Mouse (Mus musculus) forebrain, embryonic 12.5 days (tissue): ENCODE results near the gene Eva1b. TPM values are rescaled to one million over a fixed set of nuclear protein-coding genes. Genes with fewer than 3 reads are reported as not detected.

Source experiments
- ATAC-seq: fragments of 200-750 bp; cut with Nextera tagmentation; 2 replicates; pipeline ENCODE4 v1.8.0; 2017; ENCODE audit warnings: moderate TSS enrichment; ENCODE audit not compliant: low FRiP score
- H3K27ac ChIP-seq: fragments of 300-500 bp; sonication (generic); 2 replicates; pipeline ENCODE4 v1.5.1; 2016; ENCODE audit warnings: mild to moderate bottlenecking
- H3K27me3 ChIP-seq: fragments of 300-500 bp; sonication (generic); 2 replicates; pipeline ENCODE4 v1.6.1; 2016; ENCODE audit warnings: mild to moderate bottlenecking
- H3K36me3 ChIP-seq: fragments of 300-500 bp; sonication (generic); replicated peaks from 2 replicates; pipeline ENCODE4 v1.6.1; 2016; ENCODE audit warnings: mild to moderate bottlenecking
- H3K4me1 ChIP-seq: fragments of 300-500 bp; sonication (generic); 2 replicates; pipeline ENCODE4 v1.6.1; 2016
- H3K4me2 ChIP-seq: fragments of 300-500 bp; sonication (generic); 2 replicates; pipeline ENCODE4 v1.6.1; 2016; ENCODE audit warnings: mild to moderate bottlenecking, moderate library complexity
- H3K4me3 ChIP-seq: fragments of 300-500 bp; sonication (generic); replicated peaks from 2 replicates; pipeline ENCODE4 v1.5.1; 2016; ENCODE audit warnings: mild to moderate bottlenecking
- H3K9ac ChIP-seq: fragments of 300-500 bp; sonication (generic); 2 replicates; pipeline ENCODE4 v1.6.1; 2016; ENCODE audit warnings: mild to moderate bottlenecking
- H3K9me3 ChIP-seq: fragments of 300-500 bp; sonication (generic); 2 replicates; pipeline ENCODE4 v1.6.1; 2016
- WGBS: fragments of 180-500 bp; shearing (Covaris S2); methylation state at CpG from one replicate; pipeline ENCODE4 v1.1.7; 2016; 5-methylcytosine and 5-hydroxymethylcytosine counted together
- polyA plus RNA-seq: library from polyadenylated mRNA; unstranded; fragments of >200 nt; fragmentation: Nextera tagmentation; extraction: Ambion mirVana; gene quantifications from 2 replicates; pipeline ENCODE4 v1.2.1, GENCODE M21; 2016

Eva1b gene
- polyA plus RNA-seq, 1 experiment from 2014 or later, result 15.9 TPM

DNA sequence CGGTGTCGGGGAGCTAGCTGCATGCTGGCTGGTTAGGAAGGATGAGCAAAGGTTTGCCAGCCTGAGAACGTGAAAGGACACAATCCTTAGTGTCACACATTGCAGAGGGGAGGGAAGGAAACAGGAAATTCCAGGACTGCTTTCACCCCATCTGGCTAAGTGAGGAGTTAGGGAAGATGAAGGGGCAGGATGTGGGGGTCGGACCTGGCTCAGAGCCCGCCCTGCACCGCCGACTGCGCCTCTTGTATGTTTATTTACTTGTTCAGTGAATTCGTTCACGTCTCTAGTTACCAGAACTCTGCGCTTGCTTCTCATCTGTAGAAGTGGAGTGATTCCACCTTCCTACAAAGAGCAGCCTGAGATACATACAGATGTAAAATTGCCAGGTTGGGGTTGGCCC, 17.0 kb upstream of the Eva1b start:
- no peak overlapping the region for H3K4me3 ChIP-seq
- peak overlapping the region; percentile 2; the same call in 1 of the 2 replicates for H3K27ac ChIP-seq
- peaks cover 66% of the 10 kb centered on the region for H3K36me3 ChIP-seq

DNA sequence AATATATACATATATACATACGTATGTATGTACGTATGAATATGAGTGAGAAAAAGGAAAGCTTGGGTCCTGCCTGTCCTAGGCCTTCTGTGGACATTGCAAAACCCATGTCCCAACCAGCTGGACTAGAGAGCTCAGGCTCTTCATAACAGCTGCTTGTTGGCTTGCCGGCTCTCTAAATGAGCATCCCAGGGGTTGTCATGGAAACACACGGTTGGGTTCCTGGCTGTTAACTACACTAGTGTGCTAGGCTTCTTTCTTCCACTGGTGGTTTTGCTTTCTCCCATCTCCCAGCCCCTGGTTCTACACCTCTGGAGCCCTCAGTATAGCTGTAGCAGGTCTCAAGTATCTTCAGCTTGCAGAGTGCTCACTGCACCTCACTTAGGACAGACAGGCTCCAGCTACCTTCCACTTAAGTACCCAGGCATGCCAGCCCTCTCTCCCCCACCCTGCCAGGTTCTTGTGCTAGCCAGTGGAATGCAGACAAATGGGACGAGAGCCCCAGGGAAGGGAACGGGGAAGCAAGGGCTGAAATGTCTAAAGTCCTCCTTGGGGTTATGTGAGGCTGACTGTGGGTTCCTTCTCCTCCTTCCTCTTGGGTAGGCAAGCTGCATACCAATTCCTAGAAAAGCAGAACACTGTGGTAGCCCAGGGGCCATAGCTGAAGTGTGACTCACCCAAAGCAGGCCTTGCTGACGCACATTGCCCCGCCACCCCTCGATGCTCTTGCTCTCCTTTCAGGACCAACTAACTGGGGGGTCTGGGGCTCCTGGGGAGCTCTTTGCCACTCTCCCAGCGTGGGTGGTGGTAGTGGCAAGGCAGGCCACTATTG, 16.0 kb upstream of the Eva1b start:
- no peak overlapping the region for H3K9ac ChIP-seq
- ATAC-seq, result 0 out of 2 replicates have a peak, but pooled peaks have one; percentile 61
- H3K9me3 ChIP-seq, result no peaks in the 10 kb centered on the region
- H3K36me3 ChIP-seq, result peaks cover 65% of the 10 kb centered on the region
- H3K27ac ChIP-seq, result 0 out of 2 replicates have a peak overlapping the region, but pooled peaks have one; percentile 3
- WGBS, result 61% methylated on average over 10 of the region's 10 CpGs
- H3K4me1 ChIP-seq, result peaks cover 16% of the 10 kb centered on the region
- no peak overlapping the region for H3K4me3 ChIP-seq
- no peak overlapping the region for H3K4me2 ChIP-seq
- no peaks in the 10 kb centered on the region for H3K27me3 ChIP-seq

More for the DNA sequence above, 17.0 kb upstream of the Eva1b start:
- peaks cover 16% of the 10 kb centered on the region for H3K4me1 ChIP-seq
- no peaks in the 10 kb centered on the region for H3K9me3 ChIP-seq
- H3K27me3 ChIP-seq, result no peaks in the 10 kb centered on the region
- 90% methylated on average over 11 of the region's 11 CpGs for WGBS
- ATAC-seq, result no peak
- no peak overlapping the region for H3K4me2 ChIP-seq
- no peak overlapping the region for H3K9ac ChIP-seq

DNA sequence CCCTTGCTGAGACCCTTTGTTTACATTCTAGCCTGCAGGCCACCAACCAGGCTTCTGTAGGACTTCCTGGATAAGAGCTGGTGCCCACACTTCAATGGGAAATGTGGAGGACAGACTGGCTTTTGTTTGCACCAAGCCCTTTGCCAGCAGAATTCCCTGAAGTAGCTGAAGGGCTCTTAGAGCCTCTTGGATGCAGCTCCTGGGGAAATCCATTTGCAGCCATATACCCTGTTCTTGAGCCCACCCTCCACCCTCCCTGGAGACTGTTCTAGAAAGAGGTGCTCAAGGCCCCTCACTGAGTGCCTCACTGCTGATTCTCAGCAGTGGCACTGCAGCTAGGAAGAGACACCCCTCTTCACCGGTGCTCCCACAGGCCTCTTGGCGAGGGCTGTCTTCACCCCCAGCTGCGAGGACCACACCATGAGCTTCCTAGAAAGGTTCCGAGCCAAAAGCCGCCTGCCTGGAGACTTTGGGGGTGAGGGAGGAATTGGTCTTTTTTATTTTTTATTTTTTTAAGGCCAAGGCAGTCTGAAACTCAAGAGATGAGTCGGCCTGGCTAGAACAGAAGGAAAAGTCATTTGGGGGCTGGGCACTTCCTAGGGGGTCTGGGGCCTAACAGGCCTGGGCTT, 14.8 kb upstream of the Eva1b start:
- H3K27ac ChIP-seq, result 0 out of 2 replicates have a peak overlapping the region, but pooled peaks have one; percentile 25
- 82% methylated on average over 6 of the region's 6 CpGs for WGBS

DNA sequence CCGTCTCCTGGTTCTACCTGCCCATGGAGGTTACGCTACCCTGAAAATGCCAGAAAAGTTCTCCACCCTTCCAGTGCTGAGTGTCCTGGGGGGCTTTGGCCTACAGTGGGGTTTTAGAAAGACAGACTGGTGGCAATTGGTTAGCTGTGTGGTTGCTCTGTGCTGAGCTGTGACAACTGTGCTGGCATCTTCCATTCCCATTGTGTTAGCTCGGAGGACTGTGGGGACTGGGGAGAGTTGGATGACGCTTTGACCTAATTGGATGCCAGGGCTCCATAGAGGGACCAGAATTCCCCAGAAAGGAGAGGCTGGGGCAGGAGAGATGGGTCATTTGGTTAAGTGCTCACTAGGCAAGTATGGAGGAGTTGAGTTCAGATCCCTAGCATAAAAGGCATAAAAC, 13.3 kb upstream of the Eva1b start:
- no peak for ATAC-seq
- Histone ChIP-seq H3K27me3 (no peaks in the 10 kb centered on the region), H3K36me3 (peaks cover 70% of the 10 kb centered on the region), H3K4me2 (no peak overlapping the region), H3K9ac (no peak overlapping the region), H3K4me1 (peaks cover 16% of the 10 kb centered on the region), H3K4me3 (no peak overlapping the region), H3K9me3 (no peaks in the 10 kb centered on the region), H3K27ac (no peak overlapping the region)
- WGBS, result 96% methylated on average over 4 of the region's 4 CpGs

More for the DNA sequence above, 14.8 kb upstream of the Eva1b start:
- Histone ChIP-seq H3K4me2 (no peak overlapping the region), H3K9me3 (no peaks in the 10 kb centered on the region), H3K4me1 (peaks cover 16% of the 10 kb centered on the region), H3K27me3 (no peaks in the 10 kb centered on the region), H3K4me3 (no peak overlapping the region), H3K36me3 (peaks cover 70% of the 10 kb centered on the region), H3K9ac (no peak overlapping the region)
- no peak for ATAC-seq

DNA sequence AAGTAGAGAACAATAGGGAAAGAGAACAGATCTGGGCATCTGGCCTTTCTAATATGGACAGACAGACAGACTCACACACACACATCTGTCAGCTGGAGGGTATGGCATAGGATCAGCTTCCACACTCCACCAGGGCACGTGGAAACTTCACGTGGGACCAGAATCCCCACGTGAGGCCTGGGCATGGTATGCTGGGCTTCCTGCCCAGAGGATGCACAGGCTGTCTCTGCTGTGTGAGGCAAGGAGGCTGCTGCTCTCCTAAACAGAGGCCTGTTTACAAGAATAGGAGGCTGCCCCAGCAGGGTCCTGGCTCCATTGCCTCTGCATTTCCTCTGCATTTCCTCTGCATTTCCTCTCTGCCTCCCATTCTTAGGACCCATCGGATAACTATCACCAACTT, 12.9 kb upstream of the Eva1b start:
- no peak overlapping the region for H3K4me3 ChIP-seq
- H3K9ac ChIP-seq, result no peak overlapping the region
- H3K4me2 ChIP-seq, result no peak overlapping the region
- peaks cover 71% of the 10 kb centered on the region for H3K36me3 ChIP-seq
- H3K27me3 ChIP-seq, result no peaks in the 10 kb centered on the region
- H3K9me3 ChIP-seq, result no peaks in the 10 kb centered on the region
- H3K27ac ChIP-seq, result no peak overlapping the region
- no peak for ATAC-seq
- 90% methylated on average over 4 of the region's 4 CpGs for WGBS
- H3K4me1 ChIP-seq, result peaks cover 16% of the 10 kb centered on the region

DNA sequence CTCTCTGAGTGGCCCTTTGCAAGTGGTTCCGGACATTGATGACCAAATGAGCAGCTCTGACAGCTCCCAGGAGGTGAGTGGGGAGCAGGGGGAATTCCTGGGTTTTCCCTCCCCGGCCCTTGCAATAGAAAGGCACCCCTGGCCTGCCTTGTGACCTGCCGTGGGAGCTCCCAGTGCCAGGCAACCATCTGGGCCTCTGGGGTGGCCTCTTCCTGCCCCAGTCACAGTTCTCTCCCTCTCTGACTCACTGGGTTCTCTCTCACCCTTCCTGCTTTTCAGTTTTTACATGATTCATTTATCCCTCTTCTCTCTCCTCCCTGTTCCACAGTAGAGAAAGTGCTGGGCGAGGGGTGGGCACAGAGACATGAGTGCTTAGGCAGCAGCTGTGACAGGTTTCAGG, 9.8 kb upstream of the Eva1b start:
- H3K27ac ChIP-seq, result no peak overlapping the region
- peaks cover 73% of the 10 kb centered on the region for H3K36me3 ChIP-seq
- no peak overlapping the region for H3K9ac ChIP-seq
- H3K9me3 ChIP-seq, result no peaks in the 10 kb centered on the region
- no peaks in the 10 kb centered on the region for H3K27me3 ChIP-seq
- no peaks in the 10 kb centered on the region for H3K4me1 ChIP-seq
- 91% methylated on average over 4 of the region's 4 CpGs for WGBS
- no peak for ATAC-seq
- no peak overlapping the region for H3K4me2 ChIP-seq
- H3K4me3 ChIP-seq, result no peak overlapping the region

DNA sequence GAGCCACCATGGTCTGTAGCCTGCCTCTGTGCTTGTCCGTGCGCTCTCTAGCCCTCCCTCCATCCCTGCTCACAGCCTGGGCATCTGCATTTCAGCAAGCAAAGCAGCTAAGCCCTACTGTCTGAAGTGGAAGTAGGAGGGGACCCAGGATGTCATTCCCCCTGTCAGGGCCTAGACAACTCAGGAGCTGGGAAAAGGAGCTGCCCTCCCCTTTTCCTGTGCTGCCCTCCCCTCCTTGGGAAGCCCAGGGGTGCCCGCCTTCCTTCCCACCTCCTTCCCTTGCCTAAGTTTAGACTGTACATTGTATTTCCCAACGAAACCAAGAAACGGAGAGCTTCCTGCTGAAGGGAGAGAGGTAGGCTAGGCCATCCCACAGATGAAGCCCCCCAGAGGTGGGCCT, 6.5 kb upstream of the Eva1b start:
- H3K4me3 ChIP-seq, result no peak overlapping the region
- peaks cover 44% of the 10 kb centered on the region for H3K36me3 ChIP-seq
- H3K27ac ChIP-seq, result no peak overlapping the region
- ATAC-seq, result no peak
- H3K27me3 ChIP-seq, result 0 out of 2 replicates have a peak, but pooled peaks cover 4% of the 10 kb centered on the region
- no peaks in the 10 kb centered on the region for H3K4me1 ChIP-seq
- no peak overlapping the region for H3K9ac ChIP-seq
- H3K9me3 ChIP-seq, result no peaks in the 10 kb centered on the region
- H3K4me2 ChIP-seq, result no peak overlapping the region
- 88% methylated on average over 5 of the region's 5 CpGs for WGBS

DNA sequence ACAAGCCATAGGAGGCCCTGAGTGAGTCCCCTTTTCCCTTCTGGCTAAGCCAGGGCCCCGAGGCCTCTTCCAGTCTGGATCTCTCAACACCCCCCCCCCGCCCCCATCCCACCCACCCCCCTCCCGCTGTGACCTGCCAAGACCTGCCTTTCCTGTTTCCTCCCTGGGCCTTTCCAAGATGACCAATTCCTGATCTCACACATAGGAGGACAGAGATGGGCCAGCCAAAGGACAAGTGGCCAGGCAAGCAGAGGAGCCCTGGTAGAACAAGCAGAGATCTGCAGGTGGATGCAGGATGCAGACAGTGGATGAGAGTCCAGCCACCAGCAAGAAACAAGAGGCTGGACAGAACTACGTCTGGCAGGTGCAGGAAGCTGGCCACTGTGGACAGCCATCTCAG, 2.1 kb upstream of the Eva1b start:
- Histone ChIP-seq H3K36me3 (0 out of 2 replicates have a peak, but pooled peaks cover 2% of the 10 kb centered on the region), H3K27ac (no peak overlapping the region), H3K9ac (no peak overlapping the region), H3K4me3 (no peak overlapping the region), H3K27me3 (peaks cover 42% of the 10 kb centered on the region), H3K9me3 (no peaks in the 10 kb centered on the region), H3K4me2 (no peak overlapping the region), H3K4me1 (peaks cover 18% of the 10 kb centered on the region)
- WGBS, result 51% methylated on average over 3 of the region's 4 CpGs
- ATAC-seq, result no peak

DNA sequence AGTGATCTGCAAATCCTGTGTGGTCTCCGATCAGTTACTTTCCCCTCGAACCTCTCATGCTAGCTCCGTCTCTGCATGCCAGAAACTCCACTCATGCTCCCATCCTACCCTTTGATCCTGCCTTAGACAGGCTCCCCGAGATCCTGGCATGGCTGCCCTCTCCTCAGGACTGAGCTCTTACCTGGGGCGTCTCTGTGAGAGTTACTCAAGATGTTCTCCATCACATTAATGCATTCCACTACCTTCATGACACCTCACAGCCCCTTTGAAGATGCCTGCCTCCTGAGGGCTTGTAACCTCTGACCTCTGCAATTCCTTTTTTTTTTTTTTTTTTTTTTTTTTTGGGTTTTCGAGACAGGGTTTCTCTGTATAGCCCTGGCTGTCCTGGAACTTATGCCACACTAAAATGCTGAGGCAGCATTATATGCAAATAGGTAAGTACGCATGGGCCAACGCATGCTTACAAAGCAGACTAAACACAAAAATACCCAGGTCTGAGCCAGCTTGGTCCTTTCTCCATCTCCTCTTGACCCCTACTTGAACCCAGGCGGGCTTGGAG, 491 bp upstream of the Eva1b start:
- Histone ChIP-seq H3K4me2 (peak overlapping the region; percentile 80; the same call in 1 of the 2 replicates), H3K4me1 (peaks cover 18% of the 10 kb centered on the region), H3K9ac (no peak overlapping the region), H3K4me3 (no peak overlapping the region), H3K36me3 (no peaks in the 10 kb centered on the region), H3K27ac (0 out of 2 replicates have a peak overlapping the region, but pooled peaks have one; percentile 50), H3K9me3 (no peaks in the 10 kb centered on the region), H3K27me3 (peaks cover 57% of the 10 kb centered on the region)
- ATAC-seq, result no peak
- WGBS, result 56% methylated on average over 9 of the region's 9 CpGs

DNA sequence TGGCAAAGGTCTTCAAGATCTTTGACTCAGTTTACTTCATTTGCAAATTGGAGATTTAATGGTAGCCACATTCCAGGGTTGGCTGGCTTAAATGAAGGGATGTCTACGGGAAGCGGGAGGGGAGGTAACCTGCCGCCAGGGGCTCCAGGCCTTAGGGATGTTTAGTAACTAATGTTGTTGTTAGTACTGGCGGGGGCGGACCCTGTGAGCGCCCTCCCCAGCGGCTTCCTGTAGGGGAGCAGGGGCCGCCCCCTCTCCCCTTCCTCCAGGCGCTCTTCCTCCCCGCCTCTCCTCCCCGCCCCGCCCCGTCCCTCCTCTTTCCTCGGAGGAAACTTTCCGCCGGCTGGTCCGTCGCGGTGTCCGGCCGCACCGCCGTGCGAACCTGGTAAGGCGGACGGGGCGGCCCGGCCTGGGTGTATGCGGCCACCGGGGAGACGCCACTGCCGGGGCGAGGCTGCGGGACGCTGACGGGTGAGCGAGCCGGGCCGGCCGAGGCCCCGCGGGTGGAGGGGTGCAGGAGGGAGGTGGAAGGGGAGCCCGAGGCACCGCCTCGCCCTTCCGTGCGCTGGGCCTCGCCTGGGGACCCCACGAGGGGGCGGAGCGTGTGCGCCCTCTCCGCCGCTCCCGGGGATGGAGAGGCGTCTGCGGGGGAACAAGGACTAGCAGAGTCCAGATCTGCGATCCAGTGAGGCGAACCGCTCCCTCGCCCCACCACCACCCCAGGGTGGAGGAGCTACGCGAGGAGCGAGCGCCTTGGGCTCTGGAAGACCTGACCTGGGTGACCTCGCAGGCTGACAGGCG, 817 bp downstream of the Eva1b start:
- H3K4me1 ChIP-seq, result peaks cover 18% of the 10 kb centered on the region
- H3K9ac ChIP-seq, result peak overlapping the region; percentile 56
- no peaks in the 10 kb centered on the region for H3K9me3 ChIP-seq
- peak overlapping the region; percentile 80 for H3K4me2 ChIP-seq
- no peak for ATAC-seq
- peak overlapping the region; percentile 50 for H3K4me3 ChIP-seq
- H3K27ac ChIP-seq, result peak overlapping the region; percentile 50
- H3K27me3 ChIP-seq, result peaks cover 57% of the 10 kb centered on the region
- WGBS, result 2% methylated on average over 64 of the region's 67 CpGs
- H3K36me3 ChIP-seq, result no peaks in the 10 kb centered on the region

DNA sequence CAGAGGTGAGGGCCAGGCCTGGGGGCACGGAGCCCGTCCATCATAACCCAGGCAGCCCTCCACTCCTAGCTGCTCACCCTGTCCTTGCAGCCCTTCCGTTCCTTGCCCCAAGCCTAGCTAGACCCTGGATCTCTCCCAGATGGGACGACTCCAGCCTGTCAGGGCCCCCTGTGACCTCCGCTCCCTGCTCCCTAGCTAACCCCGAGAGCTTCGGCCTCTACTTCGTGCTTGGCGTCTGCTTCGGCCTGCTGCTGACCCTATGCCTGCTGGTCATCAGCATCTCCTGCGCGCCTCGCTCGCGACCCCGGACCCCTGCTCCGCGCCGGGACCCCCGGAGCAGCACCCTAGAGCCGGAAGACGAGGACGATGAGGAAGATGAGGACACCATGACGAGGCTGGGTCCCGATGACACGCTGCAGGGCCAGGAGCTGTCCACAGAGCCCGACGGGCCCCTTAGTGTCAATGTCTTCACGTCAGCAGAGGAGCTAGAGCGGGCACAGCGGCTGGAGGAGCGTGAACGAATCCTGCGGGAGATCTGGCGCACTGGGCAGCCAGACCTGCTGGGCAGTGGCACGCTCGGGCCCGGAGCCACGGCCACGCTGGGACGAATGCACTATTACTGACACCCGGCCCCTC, 1.6 kb downstream of the Eva1b start:
- Histone ChIP-seq H3K9me3 (no peaks in the 10 kb centered on the region), H3K4me2 (peak overlapping the region; percentile 80), H3K4me1 (peaks cover 18% of the 10 kb centered on the region), H3K27ac (peak overlapping the region; percentile 50; the same call in 1 of the 2 replicates), H3K9ac (peak overlapping the region; percentile 56), H3K4me3 (peak overlapping the region; percentile 50), H3K27me3 (peaks cover 57% of the 10 kb centered on the region), H3K36me3 (no peaks in the 10 kb centered on the region)
- no peak for ATAC-seq
- WGBS, result 24% methylated on average over 42 of the region's 42 CpGs
